Mouse (Mus musculus): ENCODE results near the gene Hjurp. TPM values are rescaled to one million over a fixed set of nuclear protein-coding genes. Genes with fewer than 3 reads are reported as not detected.
A peak's percentile ranks its signal among the peaks of the same experiment; 100 is the strongest.

Gene Hjurp
- polyA plus RNA-seq, 1 experiment from 2014 or later: 209 TPM

GRCm38 (mm10) chr1:88284228-88284945 lies 7.0 kb upstream of the Hjurp start:
- no peaks in the 10 kb centered on the region for H3K36me3 ChIP-seq (replicated peaks)
- no peaks in the 10 kb centered on the region for H3K27me3 ChIP-seq
- peak; percentile 4; the same call in 1 of the 2 replicates for ATAC-seq (ENCODE audit: low FRiP score)
- H3K27ac ChIP-seq: no peak overlapping the region
- H3K4me2 ChIP-seq: no peak overlapping the region
- no peaks in the 10 kb centered on the region for H3K4me1 ChIP-seq
- 61% methylated on average over 10 of the region's 10 CpGs for WGBS
- no peak overlapping the region for H3K4me3 ChIP-seq (replicated peaks)
- no peak overlapping the region for H3K9ac ChIP-seq
- H3K9me3 ChIP-seq: peaks cover 69% of the 10 kb centered on the region

DNA sequence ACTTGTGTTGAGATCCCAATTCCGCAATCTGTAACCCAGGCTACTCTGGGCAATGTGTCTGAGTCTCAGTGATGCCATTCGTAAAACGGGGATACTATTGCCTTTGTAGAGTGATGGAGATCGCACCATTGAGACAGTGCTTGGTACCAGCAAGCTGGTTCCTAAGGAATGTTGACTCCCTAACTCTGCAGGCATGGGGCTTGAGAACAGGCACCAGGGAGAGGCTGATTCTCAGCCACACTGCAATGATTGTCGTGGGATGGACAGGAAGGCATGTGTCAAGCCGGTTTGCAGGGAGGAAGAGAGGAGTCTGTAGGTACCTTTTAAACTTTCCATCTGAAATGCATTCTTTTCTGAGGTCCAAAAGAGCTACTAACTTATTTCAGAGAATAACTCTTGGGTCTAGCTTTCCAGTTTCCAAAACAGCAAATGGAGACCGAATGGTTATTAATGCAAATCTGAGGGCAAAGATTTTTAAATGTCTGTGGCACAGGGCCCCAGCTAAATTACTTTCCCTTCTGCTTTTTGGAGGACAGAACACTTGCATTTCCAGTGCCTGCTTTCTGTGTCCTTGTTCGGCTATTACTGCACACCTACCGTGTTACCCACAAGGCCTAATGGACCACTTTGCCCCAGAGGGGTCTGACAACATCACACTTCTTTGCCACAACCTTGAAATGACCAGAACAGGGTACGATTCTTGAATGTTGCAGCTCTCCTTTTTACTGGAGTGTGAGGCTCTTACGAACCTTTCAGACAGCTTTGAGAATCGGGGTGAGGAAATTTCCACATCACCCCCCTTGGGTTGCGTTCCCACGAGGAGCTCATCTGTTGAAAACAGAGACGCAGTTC lies 6.2 kb upstream of the Hjurp start:
- no peak overlapping the region for H3K9ac ChIP-seq
- H3K9me3 ChIP-seq: peaks cover 63% of the 10 kb centered on the region
- H3K27me3 ChIP-seq: no peaks in the 10 kb centered on the region
- no peaks in the 10 kb centered on the region for H3K4me1 ChIP-seq
- H3K4me3 ChIP-seq (replicated peaks): no peak overlapping the region
- no peak overlapping the region for H3K4me2 ChIP-seq
- no peak overlapping the region for H3K27ac ChIP-seq
- no peaks in the 10 kb centered on the region for H3K36me3 ChIP-seq (replicated peaks)
- no peak for ATAC-seq (ENCODE audit: low FRiP score)
- WGBS: 80% methylated on average over 15 of the region's 15 CpGs

GRCm38 (mm10) chr1:88282301-88282700 lies 4.9 kb upstream of the Hjurp start:
- no peak overlapping the region for H3K27ac ChIP-seq
- H3K9me3 ChIP-seq: peaks cover 50% of the 10 kb centered on the region
- no peaks in the 10 kb centered on the region for H3K36me3 ChIP-seq (replicated peaks)

GRCm38 (mm10) chr1:88280006-88280690 lies 2.7 kb upstream of the Hjurp start:
- H3K4me2 ChIP-seq: no peak overlapping the region
- no peak overlapping the region for H3K4me3 ChIP-seq (replicated peaks)
- no peaks in the 10 kb centered on the region for H3K27me3 ChIP-seq
- 77% methylated on average over 15 of the region's 15 CpGs for WGBS
- H3K27ac ChIP-seq: no peak overlapping the region
- peaks cover 21% of the 10 kb centered on the region for H3K4me1 ChIP-seq
- peaks cover 30% of the 10 kb centered on the region for H3K9me3 ChIP-seq
- peaks cover 9% of the 10 kb centered on the region for H3K36me3 ChIP-seq (replicated peaks)
- ATAC-seq (ENCODE audit: low FRiP score): no peak
- no peak overlapping the region for H3K9ac ChIP-seq

More at GRCm38 (mm10) chr1:88282301-88282700, 4.9 kb upstream of the Hjurp start:
- H3K4me1 ChIP-seq: 0 out of 2 replicates have a peak, but pooled peaks cover 3% of the 10 kb centered on the region
- no peak overlapping the region for H3K4me2 ChIP-seq
- 61% methylated on average over 3 of the region's 3 CpGs for WGBS
- no peak overlapping the region for H3K4me3 ChIP-seq (replicated peaks)
- no peak for ATAC-seq (ENCODE audit: low FRiP score)
- H3K9ac ChIP-seq: no peak overlapping the region
- no peaks in the 10 kb centered on the region for H3K27me3 ChIP-seq

DNA sequence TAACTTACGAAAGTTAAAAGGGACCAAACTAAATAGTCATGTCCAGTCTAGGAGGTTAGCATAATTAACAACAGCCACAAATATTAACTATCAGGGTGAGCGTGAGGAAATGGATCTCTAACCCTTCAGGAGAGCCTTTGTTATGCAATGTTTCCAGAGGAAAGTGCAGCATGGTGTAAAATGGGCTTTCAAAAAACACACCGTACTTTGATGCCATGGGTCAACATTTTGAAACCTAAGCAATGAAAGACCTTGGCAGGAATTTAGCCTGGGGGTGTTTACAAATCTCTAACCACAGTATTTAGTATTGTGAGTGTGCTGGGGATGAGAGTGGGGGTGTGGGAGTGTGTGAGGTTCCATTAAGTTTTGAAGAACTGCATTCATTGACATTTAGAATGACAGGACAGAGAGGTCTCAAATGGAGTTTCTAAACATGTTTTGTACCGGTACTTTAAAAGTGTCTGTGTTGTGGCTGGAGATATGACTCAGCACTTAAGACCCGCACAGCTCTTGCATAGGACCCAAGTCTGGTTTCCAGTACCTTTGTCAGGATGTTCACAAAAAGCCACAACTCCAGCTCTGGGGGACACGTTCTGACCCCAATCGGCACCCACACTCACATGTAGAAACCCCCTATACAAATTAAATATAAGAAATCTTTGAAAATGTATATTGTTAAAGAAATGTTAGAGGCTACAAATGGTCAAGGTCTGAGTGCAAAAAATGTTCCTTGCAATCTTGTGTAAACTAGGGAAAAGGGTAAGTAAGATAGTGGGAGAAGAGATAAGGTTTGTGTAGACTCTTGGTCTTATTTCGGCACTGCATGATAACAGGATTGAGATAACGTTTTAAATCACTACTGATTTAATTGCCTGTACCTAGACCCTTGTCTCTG lies 1.9 kb upstream of the Hjurp start:
- H3K27ac ChIP-seq: no peak overlapping the region
- WGBS: 70% methylated on average over 9 of the region's 9 CpGs
- H3K4me3 ChIP-seq (replicated peaks): no peak overlapping the region
- ATAC-seq (ENCODE audit: low FRiP score): no peak
- H3K36me3 ChIP-seq (replicated peaks): peaks cover 17% of the 10 kb centered on the region
- H3K4me2 ChIP-seq: no peak overlapping the region
- H3K27me3 ChIP-seq: no peaks in the 10 kb centered on the region
- H3K9ac ChIP-seq: no peak overlapping the region
- H3K4me1 ChIP-seq: peaks cover 24% of the 10 kb centered on the region
- peaks cover 22% of the 10 kb centered on the region for H3K9me3 ChIP-seq

- ATAC-seq (ENCODE audit: low FRiP score): peak; percentile 20
- Histone ChIP-seq H3K36me3 (replicated peaks) (peaks cover 30% of the 10 kb centered on the region), H3K4me2 (peak overlapping the region; percentile 54), H3K4me1 (peaks cover 24% of the 10 kb centered on the region), H3K4me3 (replicated peaks) (peak overlapping the region; percentile 48), H3K27me3 (no peaks in the 10 kb centered on the region), H3K9ac (peak overlapping the region; percentile 63), H3K9me3 (peaks cover 9% of the 10 kb centered on the region), H3K27ac (peak overlapping the region; percentile 80)
- WGBS: 69% methylated on average over 18 of the region's 18 CpGs
Observed at GRCm38 (mm10) chr1:88277818-88278511, 532 bp upstream of the Hjurp start.

- Histone ChIP-seq H3K4me1 (peaks cover 24% of the 10 kb centered on the region), H3K27ac (peak overlapping the region; percentile 80), H3K9ac (peak overlapping the region; percentile 63), H3K9me3 (peaks cover 3% of the 10 kb centered on the region; the same call in 1 of the 2 replicates), H3K4me2 (peak overlapping the region; percentile 54), H3K27me3 (no peaks in the 10 kb centered on the region), H3K4me3 (replicated peaks) (peak overlapping the region; percentile 48), H3K36me3 (replicated peaks) (peaks cover 44% of the 10 kb centered on the region)
- ATAC-seq (ENCODE audit: low FRiP score): peak; percentile 41
- 32% methylated on average over 10 of the region's 10 CpGs for WGBS
Observed at GRCm38 (mm10) chr1:88276524-88277097, 822 bp downstream of the Hjurp start.

GRCm38 (mm10) chr1:88275698-88276523 lies 1.5 kb downstream of the Hjurp start:
- H3K36me3 ChIP-seq (replicated peaks): peaks cover 49% of the 10 kb centered on the region
- H3K4me1 ChIP-seq: peaks cover 24% of the 10 kb centered on the region
- H3K4me2 ChIP-seq: peak overlapping the region; percentile 54
- peak overlapping the region; percentile 48 for H3K4me3 ChIP-seq (replicated peaks)
- no peak for ATAC-seq (ENCODE audit: low FRiP score)
- H3K9ac ChIP-seq: peak overlapping the region; percentile 63
- WGBS: 70% methylated on average over 13 of the region's 13 CpGs
- no peak overlapping the region for H3K27ac ChIP-seq
- no peaks in the 10 kb centered on the region for H3K27me3 ChIP-seq
- no peaks in the 10 kb centered on the region; the same call in 1 of the 2 replicates for H3K9me3 ChIP-seq

DNA sequence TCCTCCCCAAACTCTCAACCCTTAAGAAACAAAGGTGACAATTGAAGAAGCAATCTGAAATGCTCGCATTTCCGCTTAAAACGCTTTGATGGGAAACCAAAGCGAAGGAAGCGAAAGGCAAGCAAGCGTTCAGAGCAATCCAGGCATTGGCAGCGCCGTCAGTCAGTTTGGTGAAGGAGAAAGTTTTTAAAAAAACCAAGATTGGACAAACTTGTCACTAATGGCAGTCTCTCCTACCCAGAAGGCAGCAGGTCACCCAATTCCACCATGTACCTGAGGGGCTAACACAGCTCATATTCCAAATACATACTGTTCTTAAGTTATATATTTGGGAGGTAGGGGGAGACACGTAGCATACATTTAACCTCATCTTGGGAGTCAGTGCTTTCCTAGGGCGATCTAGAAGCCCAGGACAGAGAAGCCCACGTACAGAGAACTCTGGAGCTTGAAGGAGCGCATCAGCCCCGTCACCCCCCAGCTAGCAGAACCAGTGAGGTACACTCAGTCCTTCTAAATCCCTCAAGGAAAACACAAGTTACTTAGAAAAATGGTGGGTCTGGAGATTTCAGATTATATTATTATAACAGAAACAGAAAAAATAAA lies 2.3 kb downstream of the Hjurp start:
- Histone ChIP-seq H3K9me3 (no peaks in the 10 kb centered on the region; the same call in 1 of the 2 replicates), H3K4me1 (peaks cover 24% of the 10 kb centered on the region), H3K9ac (no peak overlapping the region), H3K27me3 (no peaks in the 10 kb centered on the region), H3K4me2 (peak overlapping the region; percentile 54; the same call in 1 of the 2 replicates), H3K27ac (no peak overlapping the region), H3K4me3 (replicated peaks) (no peak overlapping the region), H3K36me3 (replicated peaks) (peaks cover 49% of the 10 kb centered on the region)
- WGBS: 69% methylated on average over 13 of the region's 13 CpGs
- no peak for ATAC-seq (ENCODE audit: low FRiP score)
